9 mouse cellular contexts compared by ENCODE assay signal in genomic region chr13:48807481-48808031, GRCm38 (mm10).
DNase-seq lines count a peak whose midpoint lies in the region; TF ChIP-seq lines count a peak whose summit lies in the region.
"Had no signal": no experiment of that assay in that cellular context is flagged by ENCODE, and none has a peak within 500 bp of the region (broad histone marks: within the 10 kb centered on the region; RNA-seq: fewer than 3 reads in every experiment).

No protein-coding gene starts in this region.

- peak; percentile 50 to 60 for DNase-seq in adrenal gland, adult 18-20 months (ENCODE audit: low spot score in 2 of 2)
- no peak for DNase-seq in adrenal gland, postnatal 4 days (ENCODE audit: low spot score in 2 of 2)
- peak; percentile 52 for DNase-seq in adrenal gland, adult 2 months
- peak; percentile 60 for DNase-seq in embryo, embryonic 11 days
- DNase-seq in heart, adult 2 months, result peak; percentile 43 to 70
- DNase-seq in layer of hippocampus, adult 8-10 months (ENCODE audit: low spot score in 2 of 2), result peak; percentile 51 to 69
- peak; percentile 73 for DNase-seq in lung, postnatal 36 days
- peak; percentile 31 to 62 for DNase-seq in spleen, postnatal 10 days (ENCODE audit: low spot score in 2 of 2)

- no peak for TF ChIP-seq EP300 in heart, adult 2 months (IDR thresholded peaks at IDR 0.05; ENCODE audit: insufficient read depth, low read depth, low read length)

- H3K79me2 ChIP-seq in heart, adult 2 months (replicated peaks; ENCODE audit: control insufficient read depth, insufficient read depth, low read length), result no peaks in the 10 kb centered on the region

- H3K4me3 ChIP-seq in heart, adult 2 months, result no peak overlapping the region

- H3K27ac ChIP-seq in heart, adult 2 months, result no peak overlapping the region

- no peaks in the 10 kb centered on the region for H3K36me3 ChIP-seq in heart, adult 2 months (ENCODE audit: control insufficient read depth, insufficient read depth, low read length)

- intact Hi-C loops in heart, adult 2 months (cut with DNase I), result no loop called here

- TF ChIP-seq POLR2A in heart, adult 2 months (IDR thresholded peaks at IDR 0.05; ENCODE audit: insufficient read depth, low read depth, low read length), result no peak

- 68% methylated on average over 5 of the region's 5 CpGs for WGBS in heart, adult 2 months

- H3K4me1 ChIP-seq in heart, adult 2 months (ENCODE audit: control insufficient read depth, insufficient read depth, low read length), result no peaks in the 10 kb centered on the region

- peak; percentile 95 for TF ChIP-seq CTCF in heart, adult 2 months (IDR thresholded peaks at IDR 0.05)

- H3K9ac ChIP-seq in heart, adult 2 months (ENCODE audit: low read depth, low read length), result no peak overlapping the region

- H3K27me3 ChIP-seq in heart, adult 2 months (ENCODE audit: control insufficient read depth, insufficient read depth, low read length), result no peaks in the 10 kb centered on the region
- H3K27me3 ChIP-seq: Patski had no signal

Comparison
In these comparisons a context has a peak if more than half of its experiments do, and no peak if none do; other contexts are left out.
1. DNase-seq: peak in adrenal gland, adult 18-20 months (2 of 2), adrenal gland, adult 2 months (single experiment), embryo, embryonic 11 days (single experiment), heart, adult 2 months (2 of 2), layer of hippocampus, adult 8-10 months (2 of 2), lung, postnatal 36 days (single experiment) and spleen, postnatal 10 days (2 of 2); none in adrenal gland, postnatal 4 days (0 of 2).